Mouse (Mus musculus) limb, embryonic 15.5 days (tissue): Measurements from ENCODE around the gene Mthfsl. TPM values are rescaled to one million over a fixed set of nuclear protein-coding genes. Genes with fewer than 3 reads are reported as not detected.
"Not testable (repeated sequence)": the region's sequence is repeated elsewhere in the genome, so short reads cannot be mapped to it uniquely, and the experiment has no call there.

Source experiments
- ATAC-seq: fragments of 200-750 bp; cut with Nextera tagmentation; 2 replicates; pipeline ENCODE4 v1.8.0; 2017; ENCODE audit warnings: low read depth, moderate TSS enrichment; ENCODE audit not compliant: insufficient number of reproducible peaks, low FRiP score, low TSS enrichment
- H3K27ac ChIP-seq: fragments of 300-500 bp; sonication (generic); 2 replicates; pipeline ENCODE4 v1.5.1; 2015; ENCODE audit warnings: moderate library complexity, mild to moderate bottlenecking, inconsistent platforms
- H3K27me3 ChIP-seq: fragments of 300-500 bp; sonication (generic); 2 replicates; pipeline ENCODE4 v1.6.1; 2015; ENCODE audit warnings: inconsistent platforms
- H3K36me3 ChIP-seq: fragments of 300-500 bp; sonication (generic); 2 replicates; pipeline ENCODE4 v1.6.1; 2015; ENCODE audit warnings: inconsistent platforms
- H3K4me1 ChIP-seq: fragments of 300-500 bp; sonication (generic); 2 replicates; pipeline ENCODE4 v1.6.1; 2015; ENCODE audit warnings: inconsistent platforms
- H3K4me2 ChIP-seq: fragments of 300-500 bp; sonication (generic); 2 replicates; pipeline ENCODE4 v1.6.1; 2015; ENCODE audit warnings: mild to moderate bottlenecking, inconsistent platforms
- H3K4me3 ChIP-seq: fragments of 300-500 bp; sonication (generic); 2 replicates; pipeline ENCODE4 v1.5.1; 2015; ENCODE audit warnings: mild to moderate bottlenecking, inconsistent platforms
- H3K9ac ChIP-seq: fragments of 300-500 bp; sonication (generic); 2 replicates; pipeline ENCODE4 v1.6.1; 2015; ENCODE audit warnings: inconsistent platforms
- H3K9me3 ChIP-seq: fragments of 300-500 bp; sonication (generic); 2 replicates; pipeline ENCODE4 v1.6.1; 2016; ENCODE audit warnings: inconsistent platforms
- WGBS: fragments of 180-500 bp; shearing (Covaris S2); methylation state at CpG from one replicate; pipeline ENCODE4 v1.1.7; 2015; 5-methylcytosine and 5-hydroxymethylcytosine counted together
- polyA plus RNA-seq: library from polyadenylated mRNA; unstranded; fragments of >200 nt; fragmentation: Nextera tagmentation; extraction: Ambion mirVana; gene quantifications from 2 replicates; pipeline ENCODE4 v1.2.1, GENCODE M21; 2015

Mthfsl gene
- polyA plus RNA-seq, 1 experiment from 2014 or later, result 32.1 TPM

GRCm38 (mm10) chr9:88718140-88718539 lies 2.0 kb downstream of the Mthfsl start:
- not testable (repeated sequence) for H3K27ac ChIP-seq, H3K4me2 ChIP-seq, H3K4me3 ChIP-seq, H3K9me3 ChIP-seq, H3K4me1 ChIP-seq, H3K36me3 ChIP-seq, ATAC-seq, H3K27me3 ChIP-seq, H3K9ac ChIP-seq
- 28% methylated on average over 2 of the region's 2 CpGs for WGBS

GRCm38 (mm10) chr9:88714515-88714914 lies 5.6 kb downstream of the Mthfsl start:
- not testable (repeated sequence) for ATAC-seq, H3K4me3 ChIP-seq
- WGBS, result 79% methylated on average over 5 of the region's 5 CpGs

GRCm38 (mm10) chr9:88712164-88712749 lies 7.8 kb downstream of the Mthfsl start:
- WGBS, result 82% methylated on average over 3 of the region's 3 CpGs
- not testable (repeated sequence) for H3K9me3 ChIP-seq, H3K9ac ChIP-seq, H3K36me3 ChIP-seq, H3K27me3 ChIP-seq, ATAC-seq, H3K27ac ChIP-seq, H3K4me3 ChIP-seq, H3K4me1 ChIP-seq, H3K4me2 ChIP-seq

More at GRCm38 (mm10) chr9:88714515-88714914, 5.6 kb downstream of the Mthfsl start:
- not testable (repeated sequence) for H3K27ac ChIP-seq, H3K27me3 ChIP-seq, H3K9ac ChIP-seq, H3K9me3 ChIP-seq, H3K36me3 ChIP-seq, H3K4me1 ChIP-seq, H3K4me2 ChIP-seq

GRCm38 (mm10) chr9:88710910-88711438 lies 9.1 kb downstream of the Mthfsl start:
- not testable (repeated sequence) for H3K4me1 ChIP-seq, H3K4me3 ChIP-seq, H3K9ac ChIP-seq, H3K36me3 ChIP-seq, H3K27me3 ChIP-seq, H3K9me3 ChIP-seq, H3K4me2 ChIP-seq, H3K27ac ChIP-seq, ATAC-seq
- WGBS, result 83% methylated on average over 4 of the region's 5 CpGs

GRCm38 (mm10) chr9:88710439-88710838 lies 9.7 kb downstream of the Mthfsl start:
- H3K27ac ChIP-seq, ATAC-seq, H3K4me3 ChIP-seq, H3K9ac ChIP-seq, H3K27me3 ChIP-seq, H3K4me1 ChIP-seq, H3K4me2 ChIP-seq, H3K9me3 ChIP-seq, H3K36me3 ChIP-seq: not testable (repeated sequence)
- WGBS, result 87% methylated on average over 2 of the region's 2 CpGs

- ATAC-seq, H3K27ac ChIP-seq, H3K36me3 ChIP-seq, H3K9ac ChIP-seq, H3K27me3 ChIP-seq, H3K4me2 ChIP-seq, H3K4me3 ChIP-seq, H3K9me3 ChIP-seq, H3K4me1 ChIP-seq: not testable (repeated sequence)
- 91% methylated on average over 5 of the region's 5 CpGs for whole genome bisulfite sequencing
Measured at GRCm38 (mm10) chr9:88709794-88710193, 10.3 kb downstream of the Mthfsl start.

GRCm38 (mm10) chr9:88709304-88709703 lies 10.8 kb downstream of the Mthfsl start:
- Histone ChIP-seq H3K27ac (no peak overlapping the region), H3K9me3 (no peaks in the 10 kb centered on the region), H3K27me3 (no peaks in the 10 kb centered on the region), H3K4me2 (no peak overlapping the region), H3K4me1 (no peaks in the 10 kb centered on the region), H3K4me3 (no peak overlapping the region), H3K9ac (no peak overlapping the region), H3K36me3 (no peaks in the 10 kb centered on the region)
- WGBS, result 86% methylated on average over 6 of the region's 6 CpGs
- ATAC-seq, result no peak

- Histone ChIP-seq H3K27me3 (no peaks in the 10 kb centered on the region), H3K9ac (no peak overlapping the region), H3K4me2 (no peak overlapping the region), H3K4me3 (no peak overlapping the region), H3K4me1 (no peaks in the 10 kb centered on the region), H3K36me3 (no peaks in the 10 kb centered on the region), H3K9me3 (no peaks in the 10 kb centered on the region), H3K27ac (no peak overlapping the region)
- ATAC-seq, result no peak
- WGBS, result 65% methylated on average over 4 of the region's 4 CpGs
Measured at GRCm38 (mm10) chr9:88706700-88707099, 13.4 kb downstream of the Mthfsl start.

GRCm38 (mm10) chr9:88705157-88705556 lies 14.9 kb downstream of the Mthfsl start:
- H3K9ac ChIP-seq, ATAC-seq, H3K9me3 ChIP-seq, H3K36me3 ChIP-seq, H3K27me3 ChIP-seq, H3K4me1 ChIP-seq, H3K4me3 ChIP-seq, H3K4me2 ChIP-seq, H3K27ac ChIP-seq: not testable (repeated sequence)
- WGBS, result 76% methylated on average over 8 of the region's 8 CpGs

- H3K4me1 ChIP-seq, H3K9me3 ChIP-seq, H3K4me3 ChIP-seq, H3K27ac ChIP-seq, H3K27me3 ChIP-seq, H3K36me3 ChIP-seq, ATAC-seq, H3K9ac ChIP-seq, H3K4me2 ChIP-seq: not testable (repeated sequence)
- 67% methylated on average over 1 of the region's 2 CpGs for WGBS
Measured at GRCm38 (mm10) chr9:88698746-88699145, 21.4 kb downstream of the Mthfsl start.

- H3K4me1 ChIP-seq, H3K4me3 ChIP-seq, H3K9me3 ChIP-seq, H3K27ac ChIP-seq, H3K9ac ChIP-seq, H3K36me3 ChIP-seq, H3K27me3 ChIP-seq, ATAC-seq, H3K4me2 ChIP-seq: not testable (repeated sequence)
- WGBS, result 80% methylated on average over 2 of the region's 2 CpGs
Measured at GRCm38 (mm10) chr9:88691307-88691706, 28.8 kb downstream of the Mthfsl start.

- H3K9me3 ChIP-seq, H3K9ac ChIP-seq, H3K4me1 ChIP-seq, H3K27me3 ChIP-seq, H3K4me3 ChIP-seq, H3K27ac ChIP-seq, H3K4me2 ChIP-seq, H3K36me3 ChIP-seq, ATAC-seq: not testable (repeated sequence)
- WGBS, result 87% methylated on average over 3 of the region's 3 CpGs
Measured at GRCm38 (mm10) chr9:88689451-88689850, 30.6 kb downstream of the Mthfsl start.

GRCm38 (mm10) chr9:88686719-88687118 lies 33.4 kb downstream of the Mthfsl start:
- 92% methylated on average over 1 of the region's 1 CpGs for WGBS
- not testable (repeated sequence) for H3K4me3 ChIP-seq, H3K27me3 ChIP-seq, H3K36me3 ChIP-seq, H3K4me1 ChIP-seq, H3K9me3 ChIP-seq, H3K4me2 ChIP-seq, H3K27ac ChIP-seq, H3K9ac ChIP-seq, ATAC-seq
